Mouse (Mus musculus): ENCODE measurements around the gene Zdhhc1. TPM values are rescaled to one million over a fixed set of nuclear protein-coding genes. Genes with fewer than 3 reads are reported as not detected.
A peak's percentile ranks its signal among the peaks of the same experiment; 100 is the strongest.

Gene Zdhhc1
- total RNA-seq, 4 experiments from 2014 or later = 38.3 to 45.8 (median 42.9) TPM

- DNase-seq (ENCODE audit: low spot score in 2 of 2) = peak in 1 of 2 experiments; percentile 36
Measured at GRCm38 (mm10) chr8:105518436-105519313, 22.0 kb upstream of the Zdhhc1 start, which contains the start of gene Hsd11b2. TSS of gene Hsd11b2 (plus strand) at chr8:105518755.

GRCm38 (mm10) chr8:105517346-105517745 lies 20.6 kb upstream of the Zdhhc1 start:
- no peak for DNase-seq (ENCODE audit: low spot score in 2 of 2)

- DNase-seq (ENCODE audit: low spot score in 2 of 2) = peak; percentile 49 to 52
Measured at GRCm38 (mm10) chr8:105516018-105516645, 19.4 kb upstream of the Zdhhc1 start.

- no peak for DNase-seq (ENCODE audit: low spot score in 2 of 2)
Measured at GRCm38 (mm10) chr8:105514656-105515055, 18.0 kb upstream of the Zdhhc1 start.

DNA sequence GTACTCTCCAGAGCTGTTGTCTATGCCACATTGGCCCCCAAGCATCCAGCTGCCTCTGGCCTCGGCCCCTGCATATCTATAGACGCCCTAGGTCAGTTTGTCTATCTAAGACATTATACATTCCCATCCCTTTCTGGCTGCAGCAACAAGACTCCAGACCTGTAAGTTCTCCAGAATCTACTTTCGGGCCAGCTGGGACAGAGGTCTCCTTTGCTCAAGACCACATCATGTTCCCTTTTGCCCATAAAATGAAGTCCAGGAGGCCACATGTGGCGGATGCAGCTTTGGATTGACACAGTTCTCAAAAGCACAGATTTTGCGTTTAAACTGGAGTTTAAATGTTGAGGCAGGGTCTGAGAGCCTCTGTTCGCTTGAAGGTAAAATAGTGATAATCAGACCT lies 17.5 kb upstream of the Zdhhc1 start:
- DNase-seq (ENCODE audit: low spot score in 2 of 2) = no peak

GRCm38 (mm10) chr8:105509997-105510735 lies 13.5 kb upstream of the Zdhhc1 start:
- DNase-seq (ENCODE audit: low spot score in 2 of 2) = no peak

- DNase-seq (ENCODE audit: low spot score in 2 of 2) = no peak
Measured at GRCm38 (mm10) chr8:105508758-105509157, 12.1 kb upstream of the Zdhhc1 start.

- DNase-seq (ENCODE audit: low spot score in 2 of 2) = no peak
Measured at GRCm38 (mm10) chr8:105506977-105507376, 10.3 kb upstream of the Zdhhc1 start.

DNA sequence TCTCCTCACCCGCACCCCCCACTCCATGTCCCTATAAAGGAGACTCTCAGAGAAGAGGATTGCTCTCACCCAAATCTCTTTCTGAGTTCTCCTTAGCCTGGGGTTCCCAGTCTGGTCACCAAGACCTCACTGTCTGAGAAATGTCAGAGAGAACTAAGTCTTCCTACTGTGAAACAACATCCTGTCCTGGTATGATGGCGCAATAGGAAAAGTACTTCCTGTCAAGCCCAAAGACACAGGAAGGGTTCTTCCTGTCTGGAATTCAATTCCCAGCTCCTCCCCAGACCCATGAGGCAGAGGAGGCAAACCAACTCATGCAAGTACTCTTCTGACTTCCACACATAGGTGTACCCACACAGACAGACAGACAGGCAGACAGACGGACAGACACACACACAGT lies 7.9 kb upstream of the Zdhhc1 start:
- no peak for DNase-seq (ENCODE audit: low spot score in 2 of 2)

DNA sequence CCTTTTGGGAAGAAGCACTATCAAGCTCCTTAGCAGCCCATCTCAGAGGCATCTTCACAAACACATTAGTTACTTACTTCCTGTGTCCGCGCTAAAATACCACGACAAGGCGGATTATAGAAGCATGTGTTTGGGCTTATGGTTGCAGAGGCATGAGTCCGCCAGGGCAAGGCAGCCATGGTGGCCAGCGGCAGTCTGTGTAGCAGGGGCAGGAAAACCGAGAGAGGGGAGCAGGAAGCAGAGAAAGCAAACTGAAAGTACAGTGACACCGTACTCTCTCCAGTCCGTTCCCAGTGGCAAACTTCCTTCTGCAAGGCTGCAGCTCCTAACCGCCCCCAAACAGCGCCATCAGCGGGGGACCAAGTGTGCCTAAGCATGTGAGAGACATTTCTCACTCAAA lies 3.1 kb upstream of the Zdhhc1 start:
- no peak for DNase-seq (ENCODE audit: low spot score in 2 of 2)

DNA sequence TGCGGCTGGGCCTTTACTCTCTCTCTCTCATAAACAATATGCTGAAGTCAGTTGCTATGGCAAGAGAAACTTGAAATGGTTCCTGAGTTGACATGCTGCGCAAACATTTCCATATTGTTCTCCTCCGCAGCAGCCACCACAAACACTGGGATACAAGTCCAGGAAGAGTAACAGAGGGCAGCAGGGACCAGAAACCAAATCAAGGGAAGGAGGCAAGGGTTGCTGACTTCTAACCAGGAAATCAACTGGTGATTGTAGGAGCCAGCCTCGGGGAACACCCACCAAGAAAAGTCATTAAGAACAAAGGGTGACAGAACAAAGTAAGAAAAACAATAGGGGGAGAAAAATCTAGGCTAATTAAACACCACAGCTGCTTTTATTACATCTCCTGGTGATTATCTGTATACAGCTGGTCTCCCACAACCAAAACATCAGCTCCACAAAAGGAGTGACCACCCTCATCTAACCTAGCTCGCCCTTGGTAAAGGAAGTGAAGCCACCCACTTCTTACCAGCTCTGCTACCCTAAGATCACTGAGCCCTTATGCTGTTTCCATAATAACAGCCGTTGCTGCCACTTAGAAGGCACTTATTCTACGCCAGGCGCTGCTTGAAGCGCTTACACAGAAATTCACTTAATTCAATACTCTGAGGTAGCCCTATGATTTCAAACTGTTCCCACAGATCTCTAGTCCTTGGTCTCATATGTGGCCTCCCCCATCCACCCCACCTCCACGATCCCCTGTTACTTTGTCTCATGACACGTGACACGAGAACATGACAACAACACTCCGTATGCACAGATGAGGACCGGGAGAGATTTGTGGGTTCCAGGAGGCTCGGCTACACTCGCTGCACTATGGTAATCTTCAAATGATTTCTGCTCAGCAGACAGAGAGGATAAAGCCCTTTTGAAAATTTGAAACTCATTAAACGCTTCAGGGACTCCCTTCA lies 1.1 kb downstream of the Zdhhc1 start:
- DNase-seq (ENCODE audit: low spot score in 2 of 2) = no peak

DNA sequence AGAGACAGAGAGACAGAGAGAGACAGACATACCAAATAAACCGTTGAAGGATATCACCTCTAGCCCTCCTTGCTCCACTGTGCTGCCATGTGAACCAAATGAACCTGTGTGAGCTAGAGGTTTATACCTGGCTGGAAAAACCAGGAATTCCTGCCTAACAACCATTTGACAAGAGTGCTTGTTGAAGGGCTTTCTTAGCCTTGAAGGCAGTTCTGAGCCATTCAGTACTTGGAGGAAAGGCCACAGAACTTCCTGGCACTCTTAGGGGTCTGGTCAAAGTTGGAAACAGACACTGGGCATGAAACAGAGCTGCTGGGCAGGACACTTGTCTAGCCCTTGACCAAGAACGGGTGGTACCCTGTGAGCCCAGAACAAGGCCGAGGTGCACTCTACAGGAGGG lies 2.1 kb downstream of the Zdhhc1 start:
- no peak for DNase-seq (ENCODE audit: low spot score in 2 of 2)

DNA sequence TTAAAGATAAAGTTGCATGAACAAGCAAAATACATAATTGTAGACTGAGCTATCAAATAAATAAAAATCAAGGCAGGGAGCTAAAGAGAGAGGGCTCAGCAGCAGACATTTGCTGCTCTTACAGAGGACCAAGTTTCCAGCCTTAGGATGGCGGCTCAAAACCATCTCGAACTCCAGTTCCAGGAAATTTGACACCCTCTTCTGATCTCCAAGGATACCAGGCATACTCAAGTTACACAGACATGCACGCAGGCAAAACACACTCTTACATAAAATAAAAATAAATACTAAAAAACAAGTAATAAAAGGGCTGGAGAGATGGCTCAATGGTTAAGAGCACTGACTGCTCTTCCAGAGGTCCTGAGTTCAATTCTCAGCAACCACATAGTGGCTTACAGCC lies 3.2 kb downstream of the Zdhhc1 start:
- DNase-seq (ENCODE audit: low spot score in 2 of 2) = no peak

GRCm38 (mm10) chr8:105489281-105489680 lies 7.4 kb downstream of the Zdhhc1 start:
- DNase-seq (ENCODE audit: low spot score in 2 of 2) = no peak

- no peak for DNase-seq (ENCODE audit: low spot score in 2 of 2)
Measured at GRCm38 (mm10) chr8:105488082-105488481, 8.6 kb downstream of the Zdhhc1 start.

DNA sequence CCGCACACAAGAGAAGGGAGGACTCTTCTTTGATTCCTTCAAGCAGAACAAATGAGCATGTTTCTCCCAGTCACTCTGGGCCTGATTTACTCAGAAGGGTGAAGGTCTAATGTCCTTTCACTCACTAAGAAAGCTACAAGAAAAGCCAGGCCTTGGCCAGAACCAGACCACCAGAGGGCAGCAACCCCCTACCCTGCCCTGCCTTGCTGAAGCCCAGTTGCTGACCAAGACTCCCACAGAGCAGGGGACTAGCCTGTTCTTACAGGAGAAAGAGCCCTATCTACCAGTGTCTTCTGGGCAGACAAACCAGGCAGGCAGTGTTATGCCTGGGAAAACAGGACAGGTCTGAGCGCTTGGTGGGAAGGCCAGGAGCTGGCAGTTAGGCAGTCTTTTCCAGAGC lies 12.3 kb downstream of the Zdhhc1 start:
- DNase-seq (ENCODE audit: low spot score in 2 of 2) = no peak

- DNase-seq (ENCODE audit: low spot score in 2 of 2) = no peak
Measured at GRCm38 (mm10) chr8:105484030-105484368, 12.7 kb downstream of the Zdhhc1 start.

- DNase-seq (ENCODE audit: low spot score in 2 of 2) = no peak
Measured at GRCm38 (mm10) chr8:105483212-105484029, 13.3 kb downstream of the Zdhhc1 start.

GRCm38 (mm10) chr8:105482123-105482522 lies 14.6 kb downstream of the Zdhhc1 start:
- DNase-seq (ENCODE audit: low spot score in 2 of 2) = no peak

DNA sequence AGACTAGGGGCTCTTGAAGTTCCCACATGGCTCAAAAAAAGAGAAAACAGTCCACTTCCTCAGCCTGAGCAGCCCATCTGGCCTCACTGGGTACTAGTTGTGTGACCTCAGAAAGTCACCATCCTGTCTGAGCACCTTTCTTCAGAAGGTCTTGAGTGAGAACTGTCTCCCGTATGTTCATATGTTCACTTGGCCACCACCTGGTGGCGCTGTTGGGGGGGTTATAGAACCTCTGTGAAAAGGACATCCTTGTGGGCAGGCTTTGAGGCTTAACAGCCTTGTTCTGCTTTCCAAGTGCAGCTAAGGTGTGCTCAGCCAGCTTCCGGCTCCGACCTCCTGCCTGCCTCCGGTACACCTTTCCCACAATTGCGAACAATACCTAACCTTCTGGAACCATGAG lies 15.2 kb downstream of the Zdhhc1 start:
- no peak for DNase-seq (ENCODE audit: low spot score in 2 of 2)
